Mouse (Mus musculus): Measurements from ENCODE around the gene Abhd2.

- TF ChIP-seq POLR2A (IDR thresholded peaks at IDR 0.05; ENCODE audit: low read depth, low read length) (no peak), CTCF (IDR thresholded peaks at IDR 0.05; ENCODE audit: borderline replicate concordance, insufficient read depth, low read length) (no peak)
Measured at GRCm38 (mm10) chr7:79331197-79331596, 58.2 kb downstream of the Abhd2 start.
